Mouse (Mus musculus): ENCODE data around the gene Hoxc6.

Hoxc6 gene

DNA sequence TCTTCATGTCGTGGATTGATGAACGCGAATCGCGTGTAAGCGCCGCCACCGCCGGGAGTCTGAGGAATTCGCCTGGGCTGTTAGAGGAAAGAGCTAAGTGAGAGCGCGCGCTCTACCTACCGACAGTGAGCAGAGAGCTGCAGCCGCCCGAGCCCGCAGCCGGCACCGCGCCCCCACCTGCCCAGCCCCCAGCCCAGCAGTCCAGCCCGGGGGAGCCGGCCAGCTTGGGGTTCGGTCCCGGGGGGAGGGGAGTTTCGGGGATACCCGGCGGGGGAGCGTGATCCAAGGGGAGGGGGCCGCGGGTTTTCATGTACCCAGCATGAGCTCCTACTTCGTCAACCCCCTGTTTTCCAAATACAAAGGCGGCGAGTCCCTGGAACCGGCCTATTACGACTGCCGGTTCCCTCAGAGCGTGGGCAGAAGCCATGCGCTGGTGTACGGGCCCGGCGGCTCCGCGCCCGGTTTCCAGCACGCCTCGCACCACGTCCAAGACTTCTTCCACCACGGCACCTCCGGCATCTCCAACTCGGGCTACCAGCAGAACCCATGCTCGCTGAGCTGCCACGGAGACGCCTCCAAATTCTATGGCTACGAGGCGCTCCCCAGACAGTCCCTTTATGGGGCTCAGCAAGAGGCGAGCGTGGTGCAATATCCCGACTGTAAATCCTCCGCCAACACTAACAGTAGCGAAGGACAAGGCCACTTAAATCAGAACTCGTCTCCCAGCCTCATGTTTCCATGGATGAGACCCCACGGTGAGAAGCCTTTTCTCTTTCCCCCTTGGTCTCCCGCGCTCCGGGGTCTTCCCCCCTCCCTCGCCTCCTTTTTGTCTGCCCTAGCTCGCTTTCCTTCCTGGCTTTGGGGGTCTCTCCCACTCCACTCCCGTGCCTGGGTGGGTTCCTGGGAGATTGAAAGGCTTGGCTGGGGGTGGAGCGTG, 7.3 kb upstream of the Hoxc6 start, which contains the start of gene Hoxc8:
Gene Hoxc8, plus strand, starts transcription at position 147 of the 937 bp plus-strand sequence.
- DNase-seq (ENCODE audit: low spot score in 2 of 2), result no peak

DNA sequence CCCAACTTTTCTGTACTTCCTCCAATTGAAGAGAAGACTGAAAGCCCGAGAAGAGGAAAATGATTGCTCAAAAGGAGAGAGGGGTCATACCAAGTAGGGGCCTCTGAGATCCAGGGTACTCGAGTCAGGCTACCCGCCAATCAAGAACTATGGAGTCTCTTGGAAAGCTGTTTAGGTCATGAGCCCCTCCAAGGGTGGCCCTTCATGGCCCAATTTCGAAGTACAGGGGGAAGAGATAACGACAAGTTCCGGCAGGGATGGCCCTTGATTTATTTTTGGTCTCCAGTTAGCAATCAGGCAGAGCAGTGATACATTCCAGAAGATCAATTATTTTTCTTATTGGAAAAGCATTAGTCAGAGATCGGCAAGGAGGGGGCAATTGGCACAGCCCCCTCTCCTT, 6.3 kb upstream of the Hoxc6 start:
- DNase-seq (ENCODE audit: low spot score in 2 of 2), result no peak

DNA sequence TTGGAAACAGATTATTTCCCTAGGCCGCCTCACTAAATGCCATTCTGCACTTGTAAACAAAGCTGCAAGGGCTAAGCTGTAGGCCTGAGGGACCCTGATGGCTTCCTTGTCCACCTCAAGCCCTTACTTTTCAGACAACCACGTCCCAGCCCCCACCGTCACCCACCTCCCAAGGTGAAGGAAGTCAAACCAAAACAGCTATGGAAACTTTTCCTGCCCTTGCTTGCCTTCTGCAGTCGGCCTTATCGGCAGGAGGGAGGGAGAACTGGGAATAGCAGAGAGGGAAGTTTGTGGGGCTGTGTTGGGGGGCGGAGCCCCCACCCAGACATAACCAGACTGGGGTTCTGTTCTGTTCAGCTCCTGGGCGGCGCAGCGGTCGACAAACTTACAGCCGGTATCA, 5.9 kb upstream of the Hoxc6 start:
- no peak for DNase-seq (ENCODE audit: low spot score in 2 of 2)

DNA sequence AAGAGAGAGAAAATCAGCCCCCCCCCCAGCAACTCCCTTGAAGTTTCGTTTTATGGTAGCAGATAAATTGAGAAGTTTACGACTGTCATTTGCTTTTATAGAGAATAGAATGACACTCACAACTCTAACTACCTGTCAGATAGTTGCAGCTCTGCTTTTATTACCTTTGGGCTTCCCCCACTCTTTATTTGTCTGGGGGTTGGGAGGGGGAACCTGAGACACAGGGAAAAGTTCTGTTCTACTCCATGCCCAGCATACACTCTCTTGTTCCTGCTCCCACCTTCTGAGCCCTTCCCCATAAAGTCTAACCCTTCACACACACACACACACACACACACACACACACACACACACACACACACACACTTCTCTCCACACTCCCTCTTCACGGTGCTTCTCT, 5.2 kb upstream of the Hoxc6 start:
- DNase-seq (ENCODE audit: low spot score in 2 of 2), result no peak

DNA sequence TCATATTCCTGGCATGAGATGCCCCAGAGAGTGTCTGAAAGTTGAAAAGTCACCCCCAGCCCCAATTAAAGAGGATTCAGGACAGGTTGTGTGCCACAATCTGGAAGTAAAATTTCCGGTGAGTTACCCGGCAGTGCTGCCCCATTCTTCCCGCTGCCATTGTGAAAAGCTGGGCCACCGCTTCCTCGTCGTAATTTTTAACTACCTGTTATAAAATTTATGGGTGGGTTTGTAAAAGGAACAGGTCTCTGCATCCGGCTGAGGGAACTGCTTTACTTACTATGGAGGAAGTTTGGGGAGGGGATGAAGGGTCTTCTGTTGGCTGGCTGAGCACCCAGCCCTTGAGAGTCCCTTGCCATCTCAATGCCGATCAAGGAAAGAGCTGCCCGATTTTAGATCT, 1.5 kb upstream of the Hoxc6 start:
- DNase-seq (ENCODE audit: low spot score in 2 of 2), result no peak

DNA sequence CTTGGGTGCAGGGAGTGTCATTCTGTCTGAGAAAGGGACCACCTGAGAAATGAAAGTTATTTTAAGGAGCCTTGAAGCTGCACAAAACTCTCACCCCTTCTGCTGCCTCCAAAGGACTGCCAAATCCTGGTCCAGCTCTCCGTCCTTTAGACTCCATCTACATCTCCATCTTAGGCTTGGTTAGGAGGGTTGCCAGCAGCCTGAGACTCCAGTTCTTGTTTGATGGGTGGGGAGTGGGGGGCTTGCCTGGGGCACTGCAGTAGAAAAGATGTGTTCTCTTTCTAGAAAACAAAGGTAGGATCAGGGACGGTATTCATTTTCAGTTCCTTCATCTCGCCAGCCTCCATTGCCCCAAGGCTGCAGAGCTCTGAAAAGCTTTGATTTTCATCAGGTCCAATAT, 626 bp upstream of the Hoxc6 start:
- DNase-seq (ENCODE audit: low spot score in 2 of 2), result no peak

DNA sequence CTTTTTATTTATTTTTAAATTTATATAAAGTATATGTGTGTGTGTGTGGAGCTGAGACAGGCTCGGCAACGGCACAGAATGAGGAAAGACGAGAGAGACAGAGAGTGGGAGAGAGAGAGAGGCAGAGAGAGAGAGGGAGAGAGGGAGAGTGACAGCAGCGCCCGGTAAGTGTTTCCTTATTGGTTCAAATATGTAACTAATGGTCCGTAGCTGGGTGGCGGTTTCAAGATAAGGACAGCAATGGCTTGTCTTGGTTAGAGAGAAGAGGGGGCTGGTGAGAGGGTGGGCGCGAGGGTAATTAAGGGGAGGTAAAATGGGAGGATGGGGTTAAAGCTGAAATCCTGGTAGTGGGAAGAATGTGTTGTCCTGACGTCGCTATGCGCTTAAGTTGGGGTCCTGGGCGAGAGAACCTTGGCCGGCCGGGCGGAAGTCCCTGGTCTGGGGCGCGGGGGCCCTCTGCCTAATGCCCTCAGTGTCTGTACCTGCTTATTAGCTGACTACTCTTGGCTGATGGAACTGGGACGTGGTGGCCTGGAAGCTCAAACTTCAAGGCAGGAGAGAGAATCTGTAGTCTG, 638 bp downstream of the Hoxc6 start:
- DNase-seq (ENCODE audit: low spot score in 2 of 2), result no peak

DNA sequence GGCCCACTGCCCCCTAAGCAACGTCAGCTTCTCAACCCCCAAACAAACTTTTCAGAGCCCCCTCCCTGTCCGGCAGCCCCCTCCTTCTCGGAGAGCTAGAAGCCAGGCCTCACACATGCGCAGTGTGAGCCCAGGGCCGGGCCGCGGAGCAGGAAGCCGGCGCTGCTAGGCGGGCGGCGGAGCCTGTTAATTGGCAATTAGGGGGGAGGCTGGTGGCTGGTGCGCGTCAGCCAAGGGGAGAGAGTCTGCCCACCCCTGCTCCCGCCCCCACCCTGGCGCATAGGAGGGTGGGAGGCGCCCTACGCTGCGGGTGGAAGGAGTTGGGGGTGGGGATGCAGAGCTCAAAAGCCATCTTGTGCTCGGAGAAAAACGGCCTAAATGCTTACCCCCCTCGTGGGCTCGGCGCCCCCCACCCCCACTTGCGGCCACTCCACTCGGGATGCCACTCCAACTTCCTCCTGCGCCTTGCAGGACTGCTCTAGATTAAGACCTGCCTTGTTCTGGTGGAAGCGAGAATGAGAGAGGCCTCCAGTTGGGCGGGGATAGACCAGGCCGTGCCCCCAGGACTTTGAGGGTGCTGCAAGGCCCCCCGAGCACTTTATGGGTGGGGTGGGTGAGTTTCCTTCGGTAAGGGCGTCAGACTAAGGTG, 1.2 kb downstream of the Hoxc6 start:
- peak in 1 of 2 experiments; percentile 39 for DNase-seq (ENCODE audit: low spot score in 2 of 2)

DNA sequence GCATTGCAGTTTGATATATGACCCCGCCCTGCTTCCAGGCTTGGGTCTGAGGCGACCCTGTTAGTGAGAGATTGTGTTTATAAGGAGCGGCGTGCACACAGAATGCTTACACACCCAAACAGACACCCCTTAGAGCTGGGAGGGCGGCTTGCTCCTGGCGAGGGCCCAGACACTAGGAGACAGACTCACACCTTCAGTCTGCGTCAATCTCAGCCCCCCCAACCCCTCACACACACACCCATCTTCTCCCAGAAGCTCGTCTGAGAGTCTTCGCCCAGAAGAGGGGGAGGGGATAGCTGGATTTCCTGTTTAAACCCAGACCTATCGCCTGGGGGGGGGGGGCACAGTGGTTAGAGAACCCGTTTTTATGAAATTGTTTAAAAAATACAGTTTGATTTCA, 1.9 kb downstream of the Hoxc6 start:
- no peak for DNase-seq (ENCODE audit: low spot score in 2 of 2)

DNA sequence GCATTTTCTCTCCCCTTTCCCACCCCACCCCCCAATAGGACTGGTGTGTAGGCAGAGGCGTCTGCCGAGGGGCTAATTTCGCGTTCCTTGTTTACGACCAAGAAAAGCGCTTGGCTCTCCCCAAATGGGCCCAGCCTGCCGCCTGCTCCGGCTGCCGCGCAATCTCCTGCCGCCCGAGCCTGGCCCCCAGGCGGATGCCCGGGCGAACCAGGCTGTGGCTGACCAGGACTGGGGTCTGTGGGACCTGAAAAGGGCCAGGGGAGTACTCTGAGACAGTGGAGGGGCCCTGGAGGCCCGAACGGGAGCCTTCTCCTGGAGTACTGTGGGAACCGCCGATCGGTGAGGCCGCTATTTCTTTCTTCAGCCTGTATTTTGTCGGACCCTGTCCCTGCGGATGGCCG, 2.4 kb downstream of the Hoxc6 start:
- no peak for DNase-seq (ENCODE audit: low spot score in 2 of 2)

DNA sequence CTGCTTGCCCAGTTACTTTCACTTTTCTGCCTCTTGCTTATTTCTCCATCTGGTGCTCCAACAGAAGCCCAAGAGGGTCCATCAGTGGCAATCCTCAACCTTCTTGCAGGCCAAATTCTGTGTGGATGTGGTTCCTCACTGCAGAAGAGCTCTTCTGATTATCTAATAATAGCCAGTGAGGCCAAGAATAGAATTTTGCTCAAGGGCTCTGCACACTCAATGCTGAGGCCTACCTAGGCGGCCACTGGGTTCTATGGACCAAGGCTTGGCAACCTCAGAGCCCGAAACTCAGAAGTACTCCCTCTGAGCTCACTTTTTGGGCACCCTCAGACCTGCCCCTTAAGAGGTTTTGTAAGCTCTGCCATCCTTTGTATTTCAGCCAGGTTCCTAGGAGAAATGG, 3.3 kb downstream of the Hoxc6 start:
- DNase-seq (ENCODE audit: low spot score in 2 of 2), result no peak

DNA sequence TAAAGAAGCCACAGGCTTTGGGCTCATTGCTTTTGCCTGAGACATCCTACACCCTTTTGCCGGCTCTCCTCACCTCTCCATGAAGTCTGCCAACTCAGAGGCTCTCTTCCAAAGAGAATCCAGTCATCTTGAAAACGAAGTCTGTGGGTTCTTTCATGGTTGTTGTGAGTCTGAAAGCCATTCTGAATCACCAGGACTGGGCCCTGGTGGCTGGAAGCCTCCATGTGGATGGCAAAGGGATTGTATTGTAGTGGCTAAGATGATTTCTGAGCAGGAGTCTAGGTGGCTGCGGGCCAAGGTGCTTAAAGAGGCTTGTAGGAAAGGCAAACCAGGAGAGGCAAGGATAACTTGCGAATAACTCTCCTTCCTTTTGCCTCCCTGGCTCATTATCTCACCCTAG, 4.1 kb downstream of the Hoxc6 start:
- DNase-seq (ENCODE audit: low spot score in 2 of 2), result no peak

DNA sequence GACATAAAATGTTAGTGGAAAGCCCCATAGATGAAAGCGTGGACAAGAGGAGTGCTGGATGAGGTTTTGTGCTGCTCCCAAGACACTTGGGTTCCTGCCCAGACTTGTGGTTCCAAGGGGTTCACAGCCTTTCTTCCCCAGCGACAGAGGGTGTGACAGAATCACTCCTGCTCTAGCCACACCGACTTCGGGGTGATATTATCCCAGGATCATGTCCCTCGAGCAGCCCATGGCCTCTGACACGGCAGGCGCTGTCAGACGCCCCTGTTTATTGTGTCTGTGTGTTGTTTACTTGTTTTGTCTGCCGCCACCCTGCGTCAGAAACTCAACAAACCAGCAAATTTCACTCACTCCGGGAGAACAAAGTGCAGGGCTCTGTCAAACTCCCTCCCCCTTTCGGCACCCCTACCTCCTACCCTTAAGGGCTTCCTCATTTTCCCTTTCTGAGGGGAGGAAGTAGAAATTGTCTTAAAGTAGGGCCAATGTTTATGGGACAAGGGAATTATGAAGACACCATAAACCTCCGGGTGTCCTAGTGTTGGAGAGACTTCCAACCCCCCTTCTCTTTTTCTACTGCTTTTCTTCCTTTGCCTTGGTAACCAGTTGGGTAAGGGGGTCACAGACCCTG, 4.9 kb downstream of the Hoxc6 start:
- no peak for DNase-seq (ENCODE audit: low spot score in 2 of 2)

DNA sequence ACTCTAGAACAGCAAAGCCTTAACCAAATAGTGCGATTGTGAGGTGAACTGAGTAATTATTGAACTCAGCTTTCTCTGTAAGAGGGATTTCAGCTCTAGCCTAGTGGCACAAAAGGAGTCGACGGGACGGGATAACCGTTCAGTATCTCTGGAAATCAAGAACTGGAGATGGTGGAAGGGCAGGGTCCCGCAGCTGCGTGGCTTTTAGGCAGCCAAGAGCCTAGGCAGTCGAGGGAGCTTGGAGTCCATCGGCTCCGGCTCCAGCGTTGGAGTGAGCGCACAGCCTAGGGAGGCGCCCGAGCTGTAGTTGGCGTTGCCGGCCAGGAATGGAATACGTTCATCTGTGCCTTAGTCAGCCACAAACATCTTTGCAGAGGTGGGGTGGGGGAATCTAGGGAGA, 7.3 kb downstream of the Hoxc6 start:
- no peak for DNase-seq (ENCODE audit: low spot score in 2 of 2)

DNA sequence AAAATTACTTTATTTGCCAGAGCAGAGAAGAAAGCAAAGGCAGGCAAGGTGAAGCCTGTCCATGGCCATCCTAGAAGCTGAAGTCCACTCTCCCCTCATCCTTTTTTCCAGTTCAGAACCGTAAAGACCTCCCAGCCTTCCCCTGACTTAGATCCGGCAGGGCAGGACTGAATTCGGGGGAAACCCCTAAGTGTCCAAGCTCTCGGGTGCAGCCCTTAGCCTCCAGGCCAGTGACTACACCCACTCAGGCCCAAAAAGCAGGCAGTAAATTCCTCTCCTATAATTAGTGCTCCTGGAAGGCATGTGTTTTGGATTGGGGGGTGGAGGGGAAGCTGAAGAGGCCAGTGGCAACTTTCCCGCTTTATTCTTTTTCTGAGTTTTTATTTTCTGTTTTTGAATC, 7.7 kb downstream of the Hoxc6 start:
- no peak for DNase-seq (ENCODE audit: low spot score in 2 of 2)

DNA sequence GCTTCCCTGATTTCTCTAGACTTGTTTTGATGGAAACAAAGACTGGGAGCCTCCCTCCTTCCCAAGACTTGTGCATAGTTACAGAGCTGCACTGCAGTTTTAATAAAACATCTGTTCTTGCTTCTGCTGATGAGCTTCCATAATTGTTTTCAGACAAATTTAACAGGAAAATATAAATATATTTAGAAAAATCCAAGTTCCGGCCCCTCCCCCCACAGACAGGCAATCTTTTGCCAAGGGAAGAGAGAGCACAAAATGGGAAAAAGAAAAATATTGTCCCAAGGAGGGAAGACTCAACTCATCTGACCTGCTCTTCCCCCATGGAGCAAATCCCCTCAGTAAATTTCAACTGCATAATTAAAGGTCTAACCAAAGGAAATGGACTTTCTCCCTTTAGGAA, 8.3 kb downstream of the Hoxc6 start:
- no peak for DNase-seq (ENCODE audit: low spot score in 2 of 2)

DNA sequence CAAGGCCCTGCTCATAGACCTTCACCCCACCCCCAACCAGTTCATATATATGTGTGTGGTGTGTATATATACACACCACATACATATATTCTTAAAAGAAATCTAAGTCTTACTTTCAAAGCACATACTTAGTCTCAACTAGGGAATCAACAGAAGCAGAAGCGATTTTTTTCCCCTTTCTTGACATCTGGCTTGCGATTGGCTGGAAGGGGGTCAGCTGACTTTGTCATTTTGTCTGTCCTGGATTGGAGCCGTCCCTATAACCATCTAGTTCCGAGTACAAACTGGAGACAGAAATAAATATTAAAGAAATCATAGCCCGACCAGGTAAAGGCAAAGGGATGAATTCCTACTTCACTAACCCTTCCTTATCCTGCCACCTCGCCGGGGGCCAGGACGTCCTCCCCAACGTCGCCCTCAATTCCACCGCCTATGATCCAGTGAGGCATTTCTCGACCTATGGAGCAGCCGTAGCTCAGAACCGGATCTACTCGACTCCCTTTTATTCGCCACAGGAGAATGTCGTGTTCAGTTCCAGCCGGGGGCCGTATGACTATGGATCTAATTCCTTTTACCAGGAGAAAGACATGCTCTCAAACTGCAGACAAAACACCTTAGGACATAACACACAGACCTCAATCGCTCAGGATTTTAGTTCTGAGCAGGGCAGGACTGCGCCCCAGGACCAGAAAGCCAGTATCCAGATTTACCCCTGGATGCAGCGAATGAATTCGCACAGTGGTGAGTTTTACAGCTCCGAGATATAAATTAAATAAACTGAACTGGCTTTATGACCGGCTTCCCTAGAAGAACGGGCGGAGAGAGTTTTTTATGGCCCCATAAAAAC, 11.4 kb downstream of the Hoxc6 start:
- no peak for DNase-seq (ENCODE audit: low spot score in 2 of 2)

DNA sequence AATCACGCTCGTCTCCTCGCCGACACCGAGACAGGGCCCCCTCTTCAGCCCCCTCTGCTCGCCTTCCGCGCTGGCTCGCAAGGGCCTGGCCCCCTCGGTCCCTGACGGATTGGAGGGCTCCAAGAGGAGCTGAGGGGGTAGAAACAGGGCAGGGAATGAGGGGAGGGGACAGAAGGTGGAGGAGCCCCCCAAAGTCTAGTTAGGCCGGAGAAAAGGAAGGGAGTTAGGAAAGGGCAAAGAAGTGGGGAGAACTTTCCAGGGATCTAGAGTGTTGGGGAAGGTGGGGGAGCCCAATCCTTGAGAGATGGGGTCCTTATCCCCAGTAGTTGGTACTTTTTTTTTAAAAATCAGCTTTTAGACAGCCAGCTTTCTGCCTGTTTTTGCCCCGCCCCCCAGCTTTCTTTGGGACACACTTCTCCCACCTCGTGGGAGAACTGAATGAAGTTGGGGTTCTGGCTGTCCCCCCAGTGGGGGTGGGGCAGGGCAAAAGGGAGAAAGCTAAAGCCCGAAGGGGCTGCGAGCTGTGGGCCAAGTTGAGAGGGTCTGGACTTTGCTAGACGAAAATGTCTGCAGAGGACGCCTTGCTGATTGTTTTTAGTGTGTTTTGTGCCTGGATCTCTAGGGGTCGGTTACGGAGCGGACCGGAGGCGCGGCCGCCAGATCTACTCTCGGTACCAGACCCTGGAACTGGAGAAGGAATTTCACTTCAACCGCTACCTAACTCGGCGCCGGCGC, 12.2 kb downstream of the Hoxc6 start:
- DNase-seq (ENCODE audit: low spot score in 2 of 2), result no peak

DNA sequence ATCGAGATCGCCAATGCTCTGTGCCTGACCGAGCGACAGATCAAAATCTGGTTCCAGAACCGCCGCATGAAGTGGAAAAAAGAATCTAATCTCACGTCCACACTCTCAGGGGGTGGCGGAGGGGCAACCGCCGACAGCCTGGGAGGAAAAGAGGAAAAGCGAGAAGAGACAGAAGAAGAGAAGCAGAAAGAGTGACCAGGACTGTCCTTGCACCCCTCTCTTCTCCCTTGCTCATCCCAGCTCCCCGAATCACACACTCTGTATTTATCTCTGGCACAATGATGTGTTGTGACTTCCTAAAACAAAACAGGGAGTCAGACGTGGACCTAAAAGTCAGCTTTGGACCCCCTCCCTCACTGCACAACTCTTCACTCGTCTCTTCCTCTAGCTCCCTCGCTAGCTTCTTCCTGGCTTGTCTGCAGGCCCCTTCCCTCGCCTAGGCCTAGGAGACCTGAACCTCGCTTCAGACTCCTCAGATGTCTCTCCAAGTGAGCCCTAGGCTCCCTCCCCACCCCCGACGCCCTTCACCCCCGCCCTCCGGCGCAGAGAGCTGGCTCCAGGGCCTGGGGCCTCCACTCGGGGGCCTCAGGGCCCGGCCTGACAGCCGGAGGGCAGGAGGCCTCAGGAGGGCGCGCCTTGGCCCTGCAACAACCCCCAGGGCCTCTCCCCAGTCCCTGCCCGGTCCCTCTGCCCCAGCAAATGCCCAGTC, 12.9 kb downstream of the Hoxc6 start:
- DNase-seq (ENCODE audit: low spot score in 2 of 2), result no peak

DNA sequence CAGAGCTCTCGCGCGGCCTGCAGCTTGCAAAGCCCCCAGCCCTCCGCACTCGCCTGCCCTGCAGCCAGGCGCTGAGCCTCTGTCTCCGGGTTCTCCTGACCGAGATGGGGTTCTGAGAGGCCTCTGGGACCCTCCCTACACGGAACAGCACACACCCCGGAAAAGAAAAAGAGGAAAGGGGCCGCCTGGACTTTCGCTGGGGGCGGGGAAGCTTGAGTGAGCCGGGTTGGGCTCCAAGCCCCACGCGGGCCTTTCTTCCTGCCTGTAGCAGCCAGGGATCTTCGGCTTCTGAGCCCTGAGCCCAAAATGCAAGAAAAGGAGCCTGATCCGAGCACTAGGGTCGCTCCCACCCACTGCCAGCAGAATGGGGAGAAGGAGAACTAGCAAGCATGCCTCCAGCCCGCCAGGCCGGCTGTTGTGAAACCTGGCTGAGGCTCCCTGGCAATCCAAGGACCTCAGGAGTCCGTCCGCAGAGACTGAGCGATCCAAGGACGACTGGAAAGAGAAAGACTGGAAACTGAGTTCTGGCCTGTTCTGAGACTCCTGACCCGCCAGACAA, 13.9 kb downstream of the Hoxc6 start:
- no peak for DNase-seq (ENCODE audit: low spot score in 2 of 2)
